Mouse (Mus musculus): ENCODE results near the gene Pck2.

Gene Pck2

GRCm38 (mm10) chr14:55576376-55576775 lies 36.3 kb downstream of the Pck2 start:
- DNase-seq (ENCODE audit: low read depth): no peak

GRCm38 (mm10) chr14:55577871-55578667 lies 38.0 kb downstream of the Pck2 start, which contains the start of gene Psme1:
Gene Psme1 (plus strand): TSS chr14:55578123.
- peak; percentile 92 for DNase-seq (ENCODE audit: low read depth)

GRCm38 (mm10) chr14:55578668-55579269 lies 38.7 kb downstream of the Pck2 start:
- peak; percentile 76 for DNase-seq (ENCODE audit: low read depth)

GRCm38 (mm10) chr14:55579511-55580496 lies 39.7 kb downstream of the Pck2 start:
- DNase-seq (ENCODE audit: low read depth): no peak

GRCm38 (mm10) chr14:55580731-55581130 lies 40.7 kb downstream of the Pck2 start:
- DNase-seq (ENCODE audit: low read depth): no peak

- peak; percentile 63 for DNase-seq (ENCODE audit: low read depth)
These were observed 42.1 kb downstream of the Pck2 start for GRCm38 (mm10) chr14:55581981-55582681.

GRCm38 (mm10) chr14:55584303-55584701 lies 44.2 kb downstream of the Pck2 start:
- DNase-seq (ENCODE audit: low read depth): no peak

GRCm38 (mm10) chr14:55584702-55585565 lies 44.9 kb downstream of the Pck2 start, which contains the start of gene Emc9:
Gene Emc9 (minus strand): TSS chr14:55585302.
- DNase-seq (ENCODE audit: low read depth): peak; percentile 89

- DNase-seq (ENCODE audit: low read depth): no peak
These were observed 45.5 kb downstream of the Pck2 start for GRCm38 (mm10) chr14:55585566-55585960.

- peak; percentile 75 for DNase-seq (ENCODE audit: low read depth)
These were observed 46.1 kb downstream of the Pck2 start for GRCm38 (mm10) chr14:55586149-55586548.

GRCm38 (mm10) chr14:55589271-55589670 lies 49.2 kb downstream of the Pck2 start:
- DNase-seq (ENCODE audit: low read depth): no peak

GRCm38 (mm10) chr14:55589771-55590448 lies 49.8 kb downstream of the Pck2 start:
- peak; percentile 92 for DNase-seq (ENCODE audit: low read depth)

GRCm38 (mm10) chr14:55590748-55591330 lies 50.8 kb downstream of the Pck2 start, which contains the start of gene Psme2:
Gene Psme2 (minus strand): TSS chr14:55591113.
- DNase-seq (ENCODE audit: low read depth): peak; percentile 97

- DNase-seq (ENCODE audit: low read depth): peak; percentile 97
These were observed 51.3 kb downstream of the Pck2 start, which contains the start of gene Rnf31 for GRCm38 (mm10) chr14:55591331-55591891. Gene Rnf31 (plus strand): TSS chr14:55591708.

- DNase-seq (ENCODE audit: low read depth): no peak
These were observed 52.2 kb downstream of the Pck2 start for GRCm38 (mm10) chr14:55592226-55592625.

GRCm38 (mm10) chr14:55596036-55596690 lies 56.1 kb downstream of the Pck2 start:
- no peak for DNase-seq (ENCODE audit: low read depth)

- no peak for DNase-seq (ENCODE audit: low read depth)
These were observed 58.7 kb downstream of the Pck2 start for GRCm38 (mm10) chr14:55598521-55599390.

All from induced T-regulatory cell, adult 2 months (primary cell).